Mouse (Mus musculus): Measurements from ENCODE around the gene Htra1.

- TF ChIP-seq CTCF (IDR thresholded peaks at IDR 0.05; ENCODE audit: low read depth, low read length) (no peak), GATA1 (IDR thresholded peaks at IDR 0.05; ENCODE audit: borderline replicate concordance, low read length) (no peak), TAL1 (conservative IDR thresholded peaks at IDR 0.05; ENCODE audit: low read depth, low read length) (no peak), GATA2 (IDR thresholded peaks at IDR 0.05; ENCODE audit: borderline replicate concordance, low read depth, low read length) (no peak)
These were observed 24.0 kb downstream of the Htra1 start for GRCm38 (mm10) chr7:130959868-130960267.
